Mouse (Mus musculus) urinary bladder, postnatal 14 days (tissue): Measurements from ENCODE around the gene Cdca5.
"Not testable (repeated sequence)": the region's sequence is repeated elsewhere in the genome, so short reads cannot be mapped to it uniquely, and the experiment has no call there.

Experiments used
- DNase-seq: peaks from one replicate; pipeline ENCODE4 v3.0.0; 2021; ENCODE audit warnings: low spot score

The Cdca5 gene

GRCm38 (mm10) chr19:6104476-6104875 is 19.7 kb downstream of the Cdca5 start:
- DNase-seq = no peak

GRCm38 (mm10) chr19:6105586-6105985 is 20.8 kb downstream of the Cdca5 start, which contains the start of gene Naaladl1:
Gene Naaladl1 (plus strand): TSS chr19:6105782.
- DNase-seq = no peak

GRCm38 (mm10) chr19:6113116-6113515 is 28.3 kb downstream of the Cdca5 start:
- no peak for DNase-seq

- DNase-seq = no peak
These were observed 31.5 kb downstream of the Cdca5 start for GRCm38 (mm10) chr19:6116113-6116850.

GRCm38 (mm10) chr19:6117346-6117985 is 32.7 kb downstream of the Cdca5 start:
- no peak for DNase-seq

GRCm38 (mm10) chr19:6117986-6118676 is 33.3 kb downstream of the Cdca5 start, which contains the start of gene Sac3d1:
Gene Sac3d1 (minus strand): TSS chr19:6118650.
- DNase-seq = peak; percentile 88

- DNase-seq = no peak
These were observed 33.9 kb downstream of the Cdca5 start for GRCm38 (mm10) chr19:6118677-6119185.

- DNase-seq = no peak
These were observed 37.0 kb downstream of the Cdca5 start for GRCm38 (mm10) chr19:6121761-6122160.

- no peak for DNase-seq
These were observed 38.5 kb downstream of the Cdca5 start for GRCm38 (mm10) chr19:6123330-6123729.

- no peak for DNase-seq
These were observed 40.1 kb downstream of the Cdca5 start for GRCm38 (mm10) chr19:6124898-6125297.

GRCm38 (mm10) chr19:6126289-6126688 is 41.5 kb downstream of the Cdca5 start:
- peak; percentile 61 for DNase-seq

GRCm38 (mm10) chr19:6126789-6127580 is 42.2 kb downstream of the Cdca5 start:
- no peak for DNase-seq

GRCm38 (mm10) chr19:6127760-6128341 is 43.1 kb downstream of the Cdca5 start, which contains the start of gene Snx15:
Gene Snx15 (minus strand): TSS chr19:6128304.
- DNase-seq = peak; percentile 96

GRCm38 (mm10) chr19:6130414-6131128 is 45.8 kb downstream of the Cdca5 start:
- DNase-seq = not testable (repeated sequence)

- DNase-seq = no peak
These were observed 47.5 kb downstream of the Cdca5 start for GRCm38 (mm10) chr19:6132171-6132827.

- not testable (repeated sequence) for DNase-seq
These were observed 48.4 kb downstream of the Cdca5 start for GRCm38 (mm10) chr19:6133197-6133596.

GRCm38 (mm10) chr19:6136397-6136796 is 51.6 kb downstream of the Cdca5 start:
- DNase-seq = no peak

GRCm38 (mm10) chr19:6139701-6140100 is 54.9 kb downstream of the Cdca5 start:
- no peak for DNase-seq

- no peak for DNase-seq
These were observed 55.5 kb downstream of the Cdca5 start for GRCm38 (mm10) chr19:6140374-6140677.

- DNase-seq = peak; percentile 91
These were observed 56.1 kb downstream of the Cdca5 start, which contains the start of gene Batf2 for GRCm38 (mm10) chr19:6140678-6141393. Gene Batf2 (plus strand): TSS chr19:6140983.
